Mouse (Mus musculus): ENCODE data around the gene Abhd11.

DNA sequence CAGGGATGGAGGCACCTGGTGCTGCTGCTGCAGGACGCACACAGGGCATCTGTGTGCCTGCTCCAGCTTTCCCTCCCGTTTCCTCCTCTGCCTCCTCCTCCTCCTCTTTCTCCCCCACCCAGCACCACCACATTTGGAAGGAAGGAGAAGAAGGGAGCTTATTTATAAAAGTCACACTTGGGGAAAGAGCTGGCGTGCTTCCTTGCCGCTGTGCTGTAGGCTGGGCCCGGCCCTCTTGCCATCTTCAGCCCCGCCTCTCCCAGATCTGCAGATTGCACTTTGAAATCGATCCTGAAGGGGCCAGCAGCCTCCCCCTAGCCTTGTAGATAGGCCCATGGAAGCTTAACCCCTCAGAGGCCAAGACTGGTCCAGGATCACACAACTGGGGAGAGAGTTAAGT, 16.9 kb downstream of the Abhd11 start:
- TF ChIP-seq POLR2A (IDR thresholded peaks at IDR 0.05; ENCODE audit: extremely low read depth, insufficient read depth, low read length): peak; percentile 49; the same call in 1 of the 2 replicates
- no peak for TF ChIP-seq CTCF (IDR thresholded peaks at IDR 0.05; ENCODE audit: extremely low read depth, insufficient read depth, low read length)
